In the genomic region with DNA sequence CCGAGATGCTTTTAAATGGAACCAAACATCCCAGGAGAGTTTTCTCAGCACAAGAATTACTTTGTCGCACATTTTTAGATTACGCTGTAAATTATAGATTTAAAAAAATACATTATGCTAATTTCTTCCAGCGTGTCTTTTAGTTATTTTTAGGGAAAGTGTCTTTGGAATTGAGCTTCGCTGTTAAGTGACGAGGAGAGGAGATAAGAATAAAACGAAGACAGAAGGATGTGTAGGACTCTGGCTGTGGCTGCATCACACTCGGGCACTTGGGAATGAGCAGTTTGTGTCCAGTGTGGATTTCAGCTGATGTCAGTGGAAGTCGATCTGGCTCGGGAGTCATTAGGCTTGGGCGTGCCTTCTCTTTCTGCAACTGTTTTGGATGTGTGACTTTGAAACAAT, we compare ENCODE assay signal across 16 mouse cellular contexts.
A peak's percentile ranks its signal among the peaks of the same experiment; 100 is the strongest.
DNase-seq lines count a peak whose midpoint lies in the region; ATAC-seq and TF ChIP-seq lines count a peak whose summit lies in the region.
"Had no signal": no experiment of that assay in that cellular context is flagged by ENCODE, and none has a peak within 500 bp of the region (broad histone marks: within the 10 kb centered on the region; RNA-seq: fewer than 3 reads in every experiment).

No protein-coding gene starts in this region.

- TF ChIP-seq CTCF in Patski (IDR thresholded peaks at IDR 0.05): no peak
- no peak for TF ChIP-seq CTCF in heart, postnatal 0 days (IDR thresholded peaks at IDR 0.05; ENCODE audit: low read depth)

- no peak overlapping the region for H3K27ac ChIP-seq in heart, embryonic 12.5 days (ENCODE audit: poor library complexity, severe bottlenecking)
- no peak overlapping the region for H3K27ac ChIP-seq in heart, postnatal 0 days (ENCODE audit: low read depth)
- H3K27ac ChIP-seq in hindbrain, embryonic 13.5 days: no peak overlapping the region
- H3K27ac ChIP-seq: hindbrain, embryonic 12.5 days; lung, embryonic 15.5 days had no signal

- H3K9me3 ChIP-seq in heart, embryonic 12.5 days (replicated peaks): peaks cover 10% of the 10 kb centered on the region; the same call in 1 of the 2 replicates
- H3K9me3 ChIP-seq in heart, postnatal 0 days (replicated peaks; ENCODE audit: control insufficient read depth, low read length): no peaks in the 10 kb centered on the region
- H3K9me3 ChIP-seq in hindbrain, embryonic 13.5 days: no peaks in the 10 kb centered on the region
- H3K9me3 ChIP-seq: hindbrain, embryonic 12.5 days; lung, embryonic 15.5 days had no signal

- no peaks in the 10 kb centered on the region for H3K27me3 ChIP-seq in heart, embryonic 12.5 days (replicated peaks)
- no peaks in the 10 kb centered on the region for H3K27me3 ChIP-seq in Patski
- H3K27me3 ChIP-seq in heart, postnatal 0 days (ENCODE audit: control insufficient read depth, insufficient read depth, low read length): no peaks in the 10 kb centered on the region
- H3K27me3 ChIP-seq in hindbrain, embryonic 13.5 days: no peaks in the 10 kb centered on the region
- H3K27me3 ChIP-seq: CH12.LX; hindbrain, embryonic 12.5 days; lung, embryonic 15.5 days had no signal

- no peaks in the 10 kb centered on the region for H3K36me3 ChIP-seq in heart, embryonic 12.5 days
- no peaks in the 10 kb centered on the region for H3K36me3 ChIP-seq in heart, postnatal 0 days (replicated peaks; ENCODE audit: control insufficient read depth, insufficient read depth, low read length)
- no peaks in the 10 kb centered on the region for H3K36me3 ChIP-seq in hindbrain, embryonic 13.5 days
- H3K36me3 ChIP-seq: hindbrain, embryonic 12.5 days; lung, embryonic 15.5 days had no signal

- H3K9ac ChIP-seq in heart, embryonic 12.5 days: no peak overlapping the region
- no peak overlapping the region for H3K9ac ChIP-seq in heart, postnatal 0 days (replicated peaks; ENCODE audit: low read depth, low read length)
- H3K9ac ChIP-seq in hindbrain, embryonic 13.5 days: no peak overlapping the region
- H3K9ac ChIP-seq: hindbrain, embryonic 12.5 days; lung, embryonic 15.5 days had no signal

- in situ Hi-C loops in Patski (cut with MboI; ENCODE audit: low pct_unique_long_range_greater_than_20kb): loop anchor here (10.0 kb wide), 1 partner anchor 553 kb away; no protein-coding TSS in a partner anchor

- DNase-seq in heart, adult 8-10 months (ENCODE audit: low spot score): peak; percentile 16
- peak; percentile 58 for DNase-seq in 3T3-L1 (ENCODE audit: low read depth, low spot score)
- no peak for DNase-seq in Patski (ENCODE audit: low read depth, low spot score)
- no peak for DNase-seq in heart, postnatal 0 days (ENCODE audit: low spot score)
- no peak for DNase-seq in cerebellum, postnatal 36 days
- DNase-seq: cerebellum, adult 8-10 months; embryo, embryonic 11 days; kidney, adult 11 months; thymus, postnatal 14 days had no signal

- H3K4me3 ChIP-seq in heart, embryonic 12.5 days: no peak overlapping the region
- no peak overlapping the region for H3K4me3 ChIP-seq in heart, postnatal 0 days (ENCODE audit: low read depth, low read length)
- no peak overlapping the region for H3K4me3 ChIP-seq in hindbrain, embryonic 13.5 days
- H3K4me3 ChIP-seq: erythroblast, embryonic 14.5 days; hindbrain, embryonic 12.5 days; lung, embryonic 15.5 days had no signal

- POLR2A ChIA-PET in Patski (lab: Charles Lee): no interaction called here

- WGBS in heart, embryonic 12.5 days: 56% methylated on average over 11 of the region's 11 CpGs
- 52% methylated on average over 11 of the region's 11 CpGs for WGBS in heart, postnatal 0 days
- 83% methylated on average over 11 of the region's 11 CpGs for WGBS in hindbrain, embryonic 13.5 days

- no peak overlapping the region for H3K4me2 ChIP-seq in heart, embryonic 12.5 days
- peak overlapping the region; percentile 18; the same call in 1 of the 2 replicates for H3K4me2 ChIP-seq in heart, postnatal 0 days (ENCODE audit: low read depth, low read length)
- H3K4me2 ChIP-seq in hindbrain, embryonic 13.5 days: no peak overlapping the region
- H3K4me2 ChIP-seq: hindbrain, embryonic 12.5 days; liver, embryonic 11.5 days; lung, embryonic 15.5 days had no signal

- TF ChIP-seq EP300 in heart, postnatal 0 days (IDR thresholded peaks at IDR 0.05; ENCODE audit: low read depth): no peak

- H3K4me1 ChIP-seq in heart, embryonic 12.5 days (replicated peaks): peaks cover 3% of the 10 kb centered on the region; the same call in 1 of the 2 replicates
- H3K4me1 ChIP-seq in heart, postnatal 0 days (ENCODE audit: control insufficient read depth, insufficient read depth): no peaks in the 10 kb centered on the region
- no peaks in the 10 kb centered on the region; the same call in 1 of the 2 replicates for H3K4me1 ChIP-seq in hindbrain, embryonic 13.5 days (replicated peaks)
- H3K4me1 ChIP-seq: lung, embryonic 15.5 days had no signal

- ATAC-seq in heart, embryonic 12.5 days (ENCODE audit: insufficient number of reproducible peaks, low FRiP score): no peak
- peak; percentile 11 for ATAC-seq in Patski
- ATAC-seq in heart, postnatal 0 days (ENCODE audit: insufficient read depth, low read depth): no peak
- ATAC-seq in hindbrain, embryonic 13.5 days (ENCODE audit: low FRiP score): no peak

- CTCF ChIA-PET in Patski (lab: Charles Lee): interaction anchor here (2.3 kb wide), 1 partner anchor 11 kb away, joined by 4 read pairs; no protein-coding TSS in a partner anchor

Comparison
In these comparisons a context has a peak if more than half of its experiments do, and no peak if none do; other contexts are left out.
1. DNase-seq: peak in heart, adult 8-10 months (single experiment) and 3T3-L1 (single experiment); none in Patski (single experiment), heart, postnatal 0 days (single experiment) and cerebellum, postnatal 36 days (0 of 2).